Mouse (Mus musculus) ovary, postnatal 36 days (tissue): ENCODE measurements at regions not wholly inside any gene's neighbourhood (a gene's known extent, or its start where the extent isn't known, plus 50 kb on each side); places are given as distances from the start of the nearest gene placed in this dataset.

Experiments
- DNase-seq: peaks from one replicate; pipeline ENCODE4 v3.0.0; 2022; ENCODE audit warnings: low spot score, mixed read lengths

DNA sequence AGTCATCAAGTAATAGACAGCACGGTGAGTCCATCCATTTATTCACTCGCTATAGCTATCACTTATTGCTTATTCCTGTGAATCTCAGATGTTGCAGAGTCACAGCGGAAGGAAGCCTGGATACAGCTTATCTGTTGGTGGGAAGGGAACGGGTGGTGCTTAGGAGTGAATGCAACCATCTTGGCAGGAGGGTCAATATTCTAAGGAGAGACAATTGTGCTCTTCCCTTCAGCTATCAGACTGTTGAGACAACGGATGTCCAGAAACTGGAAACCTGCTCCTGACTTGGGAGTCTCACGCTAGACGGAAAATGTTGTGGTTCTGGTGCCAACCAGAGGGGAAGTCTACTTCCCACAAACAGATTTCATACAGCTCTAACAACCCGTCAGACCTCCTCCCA, 103.7 kb upstream of the Kit start:
- no peak for DNase-seq

DNA sequence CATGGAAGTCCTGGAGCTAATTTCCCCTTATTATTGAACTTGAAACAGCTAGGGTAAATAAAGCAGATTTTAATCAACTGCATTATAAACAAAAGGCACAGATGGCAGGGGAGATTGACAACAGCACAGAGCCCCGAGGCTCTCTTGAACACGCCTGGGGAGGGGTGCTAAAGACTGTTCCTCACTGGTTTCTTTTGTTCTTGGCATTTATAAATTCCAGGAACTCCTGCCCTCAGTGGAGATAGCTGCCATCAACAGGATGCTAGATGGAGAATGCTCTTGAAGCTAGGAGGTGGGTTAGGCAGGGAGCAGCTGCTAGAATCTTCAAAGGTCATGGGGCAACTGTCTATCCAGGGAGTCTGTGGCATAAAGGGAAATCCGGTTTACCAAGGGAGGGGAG, 102.2 kb upstream of the Kit start:
- no peak for DNase-seq

DNA sequence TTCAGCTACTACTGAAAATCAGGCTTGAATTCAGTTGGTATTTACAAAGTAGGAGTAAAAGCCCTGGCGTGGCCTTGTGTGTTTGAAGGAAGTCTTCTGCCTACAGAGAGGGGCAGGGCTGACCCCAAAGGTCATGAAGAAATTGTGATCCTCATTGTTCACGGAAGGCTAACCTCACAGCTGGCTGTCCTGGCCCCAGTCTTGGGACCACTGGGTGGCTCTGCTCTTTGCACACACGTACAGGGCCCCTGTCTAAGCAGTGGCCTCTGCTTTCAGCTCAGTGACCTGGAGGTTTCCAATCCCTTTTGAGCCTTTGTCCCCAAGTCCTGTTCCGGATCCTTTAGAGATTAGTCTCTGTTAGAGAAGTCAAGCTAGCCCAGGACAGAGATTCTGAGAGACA, 99.3 kb upstream of the Kit start:
- no peak for DNase-seq

DNA sequence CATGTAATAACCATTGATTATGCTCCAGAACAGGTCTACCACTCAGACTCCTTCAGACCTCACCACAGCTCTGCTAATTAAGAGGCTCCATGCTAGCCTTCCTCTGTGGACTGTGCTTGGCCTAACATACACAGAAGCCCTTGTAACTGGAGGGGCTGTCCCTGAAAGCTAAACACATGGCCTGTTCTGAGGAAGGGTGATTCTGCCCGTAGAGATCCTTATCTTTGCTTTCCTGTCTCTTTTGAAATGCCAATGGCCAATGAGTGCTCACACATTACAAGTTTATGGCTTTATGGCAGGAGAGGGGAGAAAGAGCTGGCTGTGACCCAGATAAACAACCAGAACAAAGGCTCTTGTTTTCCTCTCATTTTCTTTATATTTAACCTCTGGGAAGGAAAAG, 96.2 kb upstream of the Kit start:
- no peak for DNase-seq

DNA sequence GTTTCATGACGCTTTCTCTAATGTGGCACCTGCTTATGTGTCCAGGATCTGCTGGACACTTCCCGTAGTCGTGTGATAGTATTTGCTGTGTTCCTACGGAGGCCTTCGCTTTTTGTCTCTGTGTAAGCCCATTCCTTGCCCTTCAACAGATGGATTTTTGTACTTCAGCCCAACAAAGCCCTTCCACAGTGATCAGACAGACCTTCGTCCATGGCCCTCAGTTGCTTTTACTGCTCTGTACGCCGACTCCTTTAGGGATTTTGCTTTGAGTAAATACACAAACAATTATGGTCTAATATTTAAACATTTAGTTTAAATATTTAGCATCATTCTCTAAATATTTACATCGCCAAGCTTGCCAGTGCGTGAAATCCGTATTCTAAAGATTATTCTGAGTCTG, 95.6 kb upstream of the Kit start:
- no peak for DNase-seq

DNA sequence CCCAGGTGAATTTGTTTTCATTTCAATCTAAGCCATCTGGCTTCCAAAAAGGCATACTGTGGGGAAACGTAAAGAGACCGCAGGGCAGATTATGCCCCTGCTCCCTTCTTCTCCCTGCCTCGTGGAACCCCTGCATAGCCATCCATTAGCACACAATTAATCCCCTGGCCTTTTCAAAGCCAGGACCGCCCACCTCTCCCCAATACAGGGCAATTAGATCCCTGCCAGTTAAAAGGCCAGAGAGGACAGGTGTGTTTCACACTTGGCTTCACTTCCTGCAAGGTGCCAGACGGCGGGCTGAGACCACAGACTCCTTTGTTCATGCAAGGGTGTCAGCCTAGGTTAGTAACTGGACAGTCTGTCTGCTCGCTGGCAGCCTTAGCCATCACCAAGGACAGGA, 93.1 kb upstream of the Kit start:
- no peak for DNase-seq

DNA sequence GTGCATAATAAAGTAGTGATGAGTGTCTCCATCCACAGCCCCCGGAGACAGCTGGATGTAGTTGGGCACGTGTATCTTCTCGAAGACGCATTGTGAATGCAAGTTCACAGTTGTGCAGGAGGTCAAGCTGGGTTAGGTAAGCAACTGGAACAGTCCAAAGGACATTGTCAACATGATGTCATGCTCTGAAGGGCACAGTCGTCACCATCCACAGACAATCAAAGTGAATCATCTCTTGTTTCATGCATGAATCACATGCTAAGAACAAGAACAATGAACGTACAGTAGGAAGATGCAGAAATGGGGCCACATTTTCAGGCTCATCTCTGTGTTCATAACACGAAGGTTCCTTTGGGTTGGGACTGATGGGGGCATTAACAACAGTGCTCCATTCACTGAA, 90.4 kb upstream of the Kit start:
- no peak for DNase-seq

DNA sequence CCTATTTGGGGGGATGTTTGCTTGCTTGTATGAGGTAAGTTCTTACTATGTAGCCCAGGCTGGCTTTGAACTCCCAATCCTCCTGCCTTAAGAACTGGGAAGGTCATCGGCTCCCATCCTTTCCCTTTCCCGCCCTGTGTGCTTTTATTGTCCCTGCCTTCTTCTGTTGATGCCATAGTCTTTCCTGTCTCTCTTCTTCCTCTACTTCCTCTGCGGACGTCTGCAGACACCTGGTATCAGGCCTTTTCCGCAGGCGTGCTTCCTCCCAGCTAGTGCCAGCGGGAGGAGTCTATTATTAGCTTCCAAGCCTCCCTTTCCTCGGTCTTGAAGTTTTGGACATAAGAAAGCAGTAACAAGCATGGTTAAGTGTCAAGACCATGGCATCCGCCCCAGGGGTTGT, 83.9 kb upstream of the Kit start:
- no peak for DNase-seq

DNA sequence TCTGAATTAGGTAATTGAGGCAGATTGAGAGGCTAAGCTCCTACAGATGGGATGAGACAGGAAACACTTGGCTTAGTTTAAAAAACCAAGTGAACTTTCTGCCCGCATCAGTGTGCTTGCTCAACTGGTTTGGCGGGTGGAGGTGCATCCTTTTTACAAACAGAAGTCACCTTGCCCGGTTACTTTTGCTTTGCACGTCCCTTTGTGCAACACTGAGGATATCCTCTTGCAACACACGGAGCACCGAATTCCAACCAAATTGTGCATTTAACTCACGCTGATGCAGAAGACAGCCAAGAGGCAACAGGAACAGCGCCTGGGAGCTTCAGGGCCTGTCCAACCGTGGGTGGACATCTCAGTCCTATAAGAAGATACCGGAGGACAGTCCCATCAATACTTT, 80.6 kb upstream of the Kit start:
- no peak for DNase-seq

DNA sequence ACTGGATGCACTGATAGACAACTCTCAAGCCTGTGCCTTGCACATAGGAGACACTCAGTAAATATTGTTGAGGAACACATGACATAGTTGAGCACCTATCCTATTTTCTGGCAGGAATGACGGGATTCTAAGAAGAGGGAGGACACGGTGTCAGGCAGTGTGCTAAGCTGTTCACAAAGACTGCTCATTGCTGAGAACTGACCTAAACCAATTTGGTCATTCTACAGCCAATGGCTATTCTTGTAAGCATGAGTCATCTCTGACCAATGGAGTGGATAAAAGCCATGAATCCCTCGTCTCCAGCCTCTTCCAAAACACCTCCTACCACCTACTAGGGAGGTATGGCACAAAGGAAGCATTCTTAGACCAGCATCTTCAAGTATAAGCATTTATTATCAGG, 75.7 kb upstream of the Kit start:
- DNase-seq = no peak

DNA sequence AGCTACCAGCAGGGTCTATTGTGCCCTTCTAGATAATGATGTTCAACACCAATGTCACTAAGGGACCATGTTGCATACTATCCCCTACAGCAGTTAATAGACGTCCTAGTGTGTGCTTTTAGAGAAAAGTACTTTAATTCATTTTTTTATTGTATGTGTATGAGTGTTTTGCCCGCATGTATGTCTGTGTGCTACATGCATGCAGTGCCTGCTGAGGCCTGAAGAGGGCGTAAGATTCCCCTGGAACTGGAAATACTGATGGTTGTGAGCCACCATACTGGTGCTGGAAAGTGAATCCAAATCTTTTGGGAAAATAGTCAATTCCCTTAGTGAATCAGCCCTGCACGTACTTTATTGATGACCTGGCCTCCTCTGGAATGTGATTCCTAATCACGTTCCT, 75.0 kb upstream of the Kit start:
- DNase-seq = no peak

DNA sequence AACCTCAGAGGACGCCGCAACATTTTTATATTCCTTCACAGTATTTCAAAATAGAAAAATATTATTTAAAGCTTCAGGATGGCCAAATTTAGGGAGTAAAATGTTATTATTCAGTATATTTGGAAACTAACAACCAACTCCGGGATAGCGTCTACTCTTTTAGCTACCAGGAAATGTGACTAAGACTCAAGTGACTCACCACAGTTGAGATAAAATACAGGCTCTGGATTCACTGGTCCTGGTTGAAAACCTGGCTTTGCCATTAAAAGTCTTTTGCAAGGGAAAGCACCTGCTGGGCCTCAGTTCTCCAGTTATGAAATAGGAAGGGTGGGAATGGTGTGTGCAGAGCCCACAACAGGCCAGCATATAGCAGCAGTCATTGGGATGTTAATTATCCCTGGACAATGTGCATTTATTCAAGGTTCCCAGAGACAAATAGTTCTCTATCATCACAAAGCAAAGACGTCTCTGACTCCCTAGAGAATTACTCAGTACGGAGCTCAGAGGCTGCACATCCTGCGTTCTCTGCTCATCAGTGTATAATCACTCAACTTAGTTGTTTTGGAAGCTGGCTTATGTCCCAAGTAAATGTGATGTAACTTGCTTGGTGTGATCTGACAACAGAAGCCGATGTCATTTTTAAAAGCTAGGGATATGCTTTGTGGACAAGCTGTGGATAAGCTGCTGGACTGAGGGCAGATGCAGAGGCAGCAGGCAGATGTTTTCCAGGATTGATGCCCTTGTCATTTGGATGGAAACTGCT, 73.9 kb upstream of the Kit start:
- DNase-seq = no peak

DNA sequence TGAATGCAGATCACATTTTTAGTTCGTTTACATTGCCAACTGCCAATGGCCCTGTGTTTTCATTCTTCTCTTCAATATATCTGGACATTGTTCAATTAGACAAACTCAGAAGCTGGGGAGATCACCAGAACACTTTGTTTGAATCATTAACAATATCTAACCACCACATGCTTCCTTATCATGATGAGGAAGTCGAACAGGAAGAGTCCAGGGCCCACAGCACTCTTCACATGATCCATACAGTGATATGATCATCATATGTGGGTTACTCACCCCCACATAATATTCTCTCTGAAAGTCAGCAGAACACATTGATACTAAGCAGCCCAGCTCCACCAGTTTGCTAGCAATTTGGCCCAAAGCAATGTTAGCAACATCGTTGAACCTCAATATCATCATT, 71.0 kb upstream of the Kit start:
- no peak for DNase-seq

DNA sequence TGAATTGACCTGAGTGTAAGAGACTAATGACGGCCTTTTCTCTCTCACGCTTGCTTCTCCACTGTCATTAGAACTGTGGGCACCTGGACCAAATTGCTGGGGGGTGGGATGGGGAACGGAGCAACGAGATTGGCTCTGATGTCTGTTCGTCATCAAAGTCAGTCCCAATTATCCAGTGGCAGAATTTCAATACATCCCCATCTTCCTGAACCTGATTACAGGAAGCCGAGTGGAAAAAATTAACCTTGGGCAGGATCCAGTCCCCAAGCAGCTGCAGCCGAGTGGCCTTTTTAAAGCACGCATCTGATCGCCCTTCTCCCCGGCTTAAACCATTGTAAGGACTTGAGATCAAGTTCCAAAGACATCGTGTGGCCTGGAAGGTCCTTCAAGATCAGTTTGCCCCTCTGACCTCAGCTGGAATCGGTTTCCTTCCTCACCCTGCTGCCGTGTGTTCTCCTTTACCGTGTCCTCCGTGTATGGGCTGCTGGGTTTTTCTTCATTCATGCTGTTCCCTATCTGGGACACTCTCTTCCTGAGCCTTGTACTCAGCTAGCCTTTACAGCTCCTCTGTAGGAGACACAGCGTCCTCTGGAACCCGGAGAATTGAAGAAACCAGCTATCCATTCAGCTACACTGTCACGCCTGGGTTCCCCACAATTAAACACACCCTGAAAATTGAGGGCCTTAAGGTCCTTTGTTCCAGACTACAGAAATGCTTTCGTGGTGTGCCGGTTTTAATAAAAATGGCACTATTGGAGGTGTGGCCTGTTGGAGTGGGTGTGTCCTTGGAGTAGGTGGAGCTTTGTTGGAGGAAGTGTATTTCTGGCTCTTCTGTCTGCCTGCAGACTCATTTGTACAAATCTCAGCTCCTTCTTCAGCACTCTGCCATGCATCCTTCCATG, 61.9 kb upstream of the Kit start:
- DNase-seq = no peak

DNA sequence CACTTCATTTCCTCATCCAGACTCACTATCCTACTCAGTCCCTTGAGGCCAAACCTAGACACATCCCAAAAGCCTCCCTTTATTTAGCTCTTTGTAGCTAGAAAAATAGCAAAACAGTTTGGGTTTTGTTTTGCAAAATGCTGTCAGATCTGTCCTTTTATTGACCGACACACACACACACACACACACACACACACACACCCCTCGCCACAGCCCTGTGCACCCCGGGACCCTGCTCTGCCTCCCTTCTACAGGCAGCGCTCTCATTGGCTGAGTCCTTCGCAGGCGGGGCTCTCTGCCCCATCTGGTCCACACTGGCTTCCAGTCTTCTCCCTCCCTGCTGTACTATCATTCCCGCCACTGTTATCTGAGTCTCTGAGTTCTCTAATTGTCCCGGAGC, 56.5 kb upstream of the Kit start:
- DNase-seq = no peak

DNA sequence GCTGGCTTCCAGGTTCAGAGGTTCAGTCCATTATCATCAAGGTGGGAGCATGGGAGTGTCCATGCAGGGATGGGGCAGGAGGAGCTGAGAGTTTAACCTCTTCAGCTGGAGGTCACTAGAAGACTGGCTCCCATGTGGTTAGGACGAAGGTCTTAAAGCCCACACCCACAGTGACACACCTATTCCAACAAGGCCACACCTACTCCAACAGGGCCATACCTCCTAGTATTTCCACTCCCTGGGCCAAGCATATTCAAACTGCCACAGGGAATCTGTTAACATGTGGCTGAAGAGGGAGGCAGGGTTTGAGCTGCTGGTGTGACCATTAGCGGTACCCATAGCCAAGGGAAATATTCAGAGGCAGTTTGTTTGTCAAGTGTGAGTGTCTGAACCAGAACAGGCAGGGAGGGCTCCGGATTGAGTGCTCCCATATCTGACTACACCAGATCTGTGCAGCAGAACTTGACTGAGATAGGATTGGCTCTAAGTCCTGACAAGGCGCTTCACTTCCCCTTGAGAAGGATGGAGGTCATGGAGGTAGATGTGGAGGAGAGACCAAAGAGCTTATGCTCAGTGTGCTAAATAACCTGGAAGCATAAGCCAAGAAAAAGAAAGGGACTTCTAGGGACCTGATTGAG, 51.6 kb upstream of the Kit start:
- no peak for DNase-seq
